Mouse (Mus musculus): ENCODE data around the gene Ahsa2.

- TF ChIP-seq CTCF (conservative IDR thresholded peaks at IDR 0.05; ENCODE audit: low read length) (no peak), POU5F1 (IDR thresholded peaks at IDR 0.05; ENCODE audit: borderline replicate concordance, low read length) (no peak)
These were observed 7.9 kb downstream of the Ahsa2 start for GRCm38 (mm10) chr11:23489955-23490354.
